Mouse (Mus musculus) gastrocnemius, adult 8-10 months (tissue): Measurements from ENCODE around the gene Myt1l. TPM values are rescaled to one million over a fixed set of nuclear protein-coding genes. Genes with fewer than 3 reads are reported as not detected.

Experiments used
- DNase-seq, 2 experiments: peaks; one replicate each; pipeline ENCODE4 v3.0.0; 2022; ENCODE audit warnings: low spot score in 2 of 2
- total RNA-seq, 4 experiments: library from RNA; stranded (reverse); gene quantifications; 2 replicates each; pipeline ENCODE4 v1.2.4; 2022

Myt1l gene
- under 1 TPM in 1 of 4 experiments, not detected in 3; 0.35 TPM for total RNA-seq

DNA sequence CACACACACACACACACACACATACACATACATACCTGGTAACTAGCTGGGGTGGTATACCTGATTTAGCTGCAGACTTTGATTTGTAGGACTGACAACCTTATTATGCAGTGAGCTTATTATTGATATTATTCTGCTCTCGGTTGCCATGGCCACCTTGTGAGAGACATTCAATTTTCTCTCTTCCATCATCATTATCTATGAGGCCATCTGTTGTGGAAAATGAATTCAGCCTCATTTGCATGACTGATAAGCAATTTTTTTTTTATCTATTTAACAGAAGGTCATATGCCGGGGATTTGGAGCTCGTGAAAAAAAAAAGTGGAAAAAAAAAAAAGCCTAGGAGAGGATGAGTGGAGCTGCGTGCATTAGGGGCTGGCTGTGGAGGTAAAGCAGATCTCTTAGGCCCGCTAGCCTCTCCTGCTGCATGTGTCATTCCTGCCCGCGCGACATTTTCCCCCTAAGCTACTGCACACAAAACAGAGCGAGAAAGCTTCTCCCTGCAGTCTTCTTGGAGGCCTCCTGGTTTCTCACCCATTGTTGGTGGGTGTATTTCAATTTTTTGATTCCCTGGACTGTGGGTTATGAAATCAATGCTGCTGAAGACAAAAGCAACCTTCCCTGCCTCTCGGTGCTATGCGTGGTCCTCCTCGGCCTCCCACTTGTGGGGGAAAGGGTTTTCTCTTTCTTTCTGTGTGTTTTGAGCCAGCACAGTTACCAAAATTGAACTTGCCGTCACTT lies at the start of gene Myt1l:
Gene Myt1l, plus strand, starts transcription at position 354 of the 741 bp plus-strand sequence.
- no peak for DNase-seq

DNA sequence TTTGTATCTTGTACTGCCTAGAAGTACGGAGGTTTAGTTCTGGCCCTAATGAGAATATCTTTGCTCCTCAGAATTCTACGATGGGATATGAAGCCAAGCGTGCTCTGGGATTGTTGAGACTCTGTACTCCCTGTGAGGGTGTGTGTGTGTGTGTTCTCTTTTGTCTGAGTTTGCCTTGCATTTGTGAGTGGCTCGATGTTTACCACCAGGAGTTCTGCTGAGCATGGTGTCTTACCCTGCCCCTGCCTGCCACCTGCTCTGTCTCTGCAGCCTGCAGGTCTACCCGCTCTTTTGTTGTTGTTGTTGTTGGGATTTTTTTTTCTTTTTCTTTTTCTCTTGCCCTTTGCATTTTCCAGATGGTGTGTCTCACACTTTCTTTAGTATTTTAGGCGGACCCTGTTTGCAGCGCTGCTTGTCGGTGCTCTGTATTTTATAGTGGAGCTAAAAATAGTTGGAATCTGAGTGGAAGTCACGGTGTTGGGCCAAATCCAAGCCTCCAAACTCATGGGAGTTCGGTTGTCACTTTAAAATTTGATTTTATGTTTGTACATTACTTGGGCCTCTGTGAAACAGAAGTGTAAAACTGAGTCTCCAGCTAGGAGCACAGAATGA lies 41.7 kb upstream of the Myt1l start:
- no peak for DNase-seq

DNA sequence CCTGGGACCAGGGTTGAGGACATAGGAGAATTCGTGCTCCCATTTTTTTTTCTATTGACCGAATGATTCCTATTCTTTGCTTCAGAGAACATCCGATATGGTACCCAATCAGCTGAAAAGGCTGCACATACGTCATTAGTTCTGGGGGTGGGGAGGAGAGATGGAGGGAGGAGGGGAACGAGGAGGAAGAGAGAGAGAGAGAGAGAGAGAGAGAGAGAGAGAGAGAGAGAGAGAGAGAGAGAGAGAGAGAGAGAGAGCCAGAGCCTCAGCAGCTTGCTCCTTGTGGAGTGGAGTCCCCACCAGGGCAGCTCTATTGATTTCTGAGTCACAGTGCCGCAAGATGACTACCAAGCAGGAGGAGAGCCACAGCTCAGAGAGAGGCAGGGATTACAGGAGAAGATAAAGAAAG lies 1.9 kb upstream of the Myt1l start:
- DNase-seq, result no peak

DNA sequence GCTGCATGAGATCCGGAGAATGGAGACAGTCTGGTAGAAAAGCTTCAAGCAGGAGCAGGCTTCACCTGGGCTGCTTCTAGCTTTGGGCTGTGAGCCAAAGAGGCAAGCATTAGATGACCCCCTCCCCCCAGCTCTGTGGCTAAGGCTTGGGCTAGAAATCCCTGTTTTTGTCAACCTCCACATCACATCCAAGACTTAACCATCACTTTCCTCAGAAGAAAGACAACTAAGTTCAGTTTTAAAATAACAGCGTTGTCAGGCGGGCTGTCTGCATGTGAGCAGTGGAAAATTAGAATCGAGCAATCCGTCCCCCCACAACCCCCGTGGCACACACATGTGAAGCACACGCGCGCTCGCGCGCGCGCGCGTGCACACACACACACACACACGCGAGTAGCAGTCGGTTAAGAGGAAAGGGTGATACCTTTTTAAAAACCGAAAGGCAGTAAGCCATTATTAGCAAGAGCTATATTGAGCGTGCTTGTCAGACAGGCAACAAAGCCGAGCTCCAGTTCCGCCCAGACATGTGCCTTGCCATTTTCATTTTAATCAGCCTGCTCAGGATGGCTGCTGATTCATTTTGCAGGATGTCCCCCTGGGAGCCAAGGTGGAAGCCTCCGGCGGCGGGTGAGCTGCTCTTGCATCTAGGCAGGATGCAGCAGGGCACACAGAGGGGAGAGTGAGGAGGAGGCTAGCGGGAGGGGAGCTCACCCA lies 979 bp upstream of the Myt1l start:
- no peak for DNase-seq

DNA sequence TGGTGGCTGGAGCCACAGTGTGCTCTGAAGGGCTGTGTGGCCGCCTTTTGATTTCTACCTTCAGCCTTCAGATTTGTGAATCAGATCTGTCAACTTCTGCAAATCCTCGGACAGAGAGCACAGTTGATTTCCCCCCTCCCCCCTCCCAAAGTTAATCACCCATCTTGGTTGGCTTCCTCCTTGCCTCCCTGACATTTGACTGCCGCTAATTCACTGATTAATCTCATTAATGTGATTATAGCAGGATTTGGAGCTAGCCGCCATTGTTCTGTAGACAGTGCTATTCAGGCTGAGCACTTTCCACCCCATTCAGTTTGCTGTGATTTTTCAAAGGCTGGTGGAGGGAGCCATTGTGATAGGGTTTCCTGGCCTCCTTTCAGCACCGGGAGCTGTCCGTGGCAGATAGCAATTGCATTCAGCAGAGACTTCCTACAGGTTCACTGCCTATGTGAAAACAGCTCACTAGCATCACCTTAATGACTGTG lies 2.1 kb downstream of the Myt1l start:
- DNase-seq, result no peak

DNA sequence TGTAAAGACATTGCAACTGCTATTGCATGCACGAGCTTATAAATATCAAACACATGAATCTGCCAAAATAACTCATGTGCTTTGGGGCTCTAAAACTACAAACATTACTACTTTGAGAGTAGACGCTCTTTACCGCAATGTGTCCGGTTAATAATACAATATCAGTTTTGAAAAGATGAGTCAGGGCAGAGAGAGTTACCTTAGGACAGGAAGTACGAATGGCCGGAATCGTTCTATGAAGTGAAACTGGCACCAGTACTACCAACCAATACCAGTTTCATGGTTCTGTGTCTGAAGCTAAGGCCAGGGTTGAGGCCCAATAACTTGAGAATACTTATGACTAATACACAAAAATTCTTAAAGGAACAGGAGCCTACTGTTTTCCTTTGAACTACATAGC lies 2.6 kb downstream of the Myt1l start:
- no peak for DNase-seq

DNA sequence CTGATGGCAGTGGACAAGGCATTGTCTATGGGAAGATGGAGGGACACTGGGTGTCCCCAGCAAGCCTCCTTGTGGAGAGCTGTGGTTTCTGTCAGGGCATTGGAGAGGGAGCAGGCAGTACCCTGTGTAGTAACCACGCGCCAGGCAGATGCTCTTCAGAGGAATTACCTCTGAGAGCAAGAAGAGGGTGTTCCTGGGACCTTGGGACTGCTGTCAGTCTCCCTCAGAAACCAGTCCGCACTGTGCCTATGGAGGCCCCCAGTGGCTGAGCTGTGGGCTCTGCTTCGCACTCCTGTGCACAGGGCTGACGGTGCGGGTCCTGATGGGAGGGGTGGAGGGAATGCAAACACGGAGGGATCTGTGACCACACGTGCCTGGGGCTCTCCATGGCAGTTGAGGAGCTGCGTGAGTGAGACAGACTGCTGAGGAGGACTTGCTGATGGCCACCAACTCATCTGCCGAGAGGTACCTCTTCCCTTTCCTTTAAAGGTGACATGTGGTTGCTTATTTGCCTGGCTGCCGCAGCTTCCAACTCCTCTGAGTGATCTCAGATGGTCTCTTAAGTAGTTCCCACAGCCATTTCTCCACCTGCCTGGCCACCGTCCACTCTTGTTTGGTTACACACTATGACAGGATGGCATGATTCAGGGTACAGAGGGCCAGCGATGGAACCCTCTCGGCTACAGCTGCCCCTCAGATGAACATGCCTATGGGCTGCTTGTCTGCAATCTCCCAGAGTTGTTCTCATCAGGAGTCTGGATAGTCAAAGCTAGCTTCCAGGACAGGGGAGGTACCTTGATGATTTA lies 5.1 kb downstream of the Myt1l start:
- no peak for DNase-seq

DNA sequence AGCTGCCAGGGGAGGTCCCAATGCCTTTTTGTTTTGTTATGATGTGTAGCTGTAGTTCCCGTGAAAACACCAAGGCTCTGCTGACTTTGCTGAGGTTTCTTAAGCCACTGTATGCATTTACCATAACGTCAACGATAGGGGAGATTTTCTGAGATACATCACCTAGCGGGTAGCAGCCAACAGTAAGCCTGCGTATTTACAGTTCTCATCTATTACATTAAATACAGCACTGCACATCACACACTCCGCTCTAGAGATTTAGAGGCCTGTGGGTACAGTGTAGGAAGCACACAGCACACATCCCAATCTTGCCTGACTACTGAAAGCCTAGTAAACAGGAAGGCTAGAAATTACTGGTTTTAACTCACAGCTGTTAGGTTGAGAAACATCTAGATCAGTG lies 6.1 kb downstream of the Myt1l start:
- DNase-seq, result no peak

DNA sequence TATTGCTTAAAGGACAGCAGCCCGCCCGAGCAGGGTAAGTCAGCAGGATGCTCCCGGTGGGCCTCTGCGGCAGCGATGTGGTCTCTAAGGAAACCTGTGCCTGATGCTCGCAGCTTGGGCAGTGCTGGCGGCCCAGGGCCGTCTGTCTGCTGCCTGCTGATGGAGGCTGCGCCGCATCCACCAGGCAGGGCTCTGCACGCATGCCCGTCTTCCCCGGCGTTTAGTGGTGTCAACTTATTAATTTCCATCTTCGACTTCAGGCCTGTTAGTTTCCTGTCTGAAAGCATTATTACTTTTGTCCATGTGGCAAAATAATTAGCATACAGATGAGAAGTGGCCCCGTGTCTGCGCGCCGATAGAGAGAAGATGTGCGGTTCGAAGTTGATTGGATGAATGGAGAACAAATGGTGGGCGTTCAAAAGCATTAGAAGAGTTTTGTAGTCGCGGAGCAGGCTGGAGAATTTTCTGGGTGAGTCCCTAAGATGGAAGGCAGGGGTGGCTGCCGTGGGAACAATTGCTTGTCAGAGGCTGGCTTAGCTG lies 6.6 kb downstream of the Myt1l start:
- DNase-seq, result no peak

DNA sequence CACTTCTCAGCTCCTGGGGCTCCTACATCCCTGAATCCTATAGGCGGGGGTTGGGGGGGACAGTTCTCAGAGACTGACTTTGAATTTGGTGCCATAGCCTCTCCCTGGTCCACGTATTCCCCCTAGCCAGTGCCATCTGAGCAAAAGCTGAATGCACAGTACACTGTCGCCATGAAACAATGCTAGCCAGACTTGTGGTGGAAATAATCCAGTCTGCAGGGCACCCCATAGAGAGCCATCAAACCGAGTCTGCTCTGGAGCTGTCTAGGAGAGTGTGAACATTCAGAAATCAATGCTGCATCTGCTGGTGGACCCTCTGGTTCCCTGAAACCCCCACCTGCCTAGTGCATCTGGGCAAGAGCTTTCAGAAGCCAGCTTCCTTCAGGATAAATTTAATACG lies 9.7 kb downstream of the Myt1l start:
- DNase-seq, result no peak

DNA sequence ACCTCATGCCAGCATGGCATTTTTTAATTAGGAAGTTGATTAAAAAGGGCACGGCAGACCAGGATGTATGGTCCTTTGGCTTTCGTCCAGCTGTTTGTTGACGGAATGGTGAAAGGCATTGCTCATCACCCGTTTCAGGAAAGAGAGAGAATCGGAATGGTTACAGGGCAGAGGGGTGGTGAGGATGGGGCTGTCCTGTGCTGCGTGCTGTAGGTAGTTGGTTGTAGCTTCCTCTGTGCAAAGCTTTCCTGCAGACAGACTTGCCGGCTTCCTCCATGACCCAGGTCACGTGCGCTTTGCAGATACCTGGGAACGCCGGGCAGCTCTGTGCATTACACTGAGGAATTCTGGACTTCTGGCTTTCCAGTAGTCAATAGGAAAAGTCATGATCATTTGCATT lies 10.3 kb downstream of the Myt1l start:
- no peak for DNase-seq

DNA sequence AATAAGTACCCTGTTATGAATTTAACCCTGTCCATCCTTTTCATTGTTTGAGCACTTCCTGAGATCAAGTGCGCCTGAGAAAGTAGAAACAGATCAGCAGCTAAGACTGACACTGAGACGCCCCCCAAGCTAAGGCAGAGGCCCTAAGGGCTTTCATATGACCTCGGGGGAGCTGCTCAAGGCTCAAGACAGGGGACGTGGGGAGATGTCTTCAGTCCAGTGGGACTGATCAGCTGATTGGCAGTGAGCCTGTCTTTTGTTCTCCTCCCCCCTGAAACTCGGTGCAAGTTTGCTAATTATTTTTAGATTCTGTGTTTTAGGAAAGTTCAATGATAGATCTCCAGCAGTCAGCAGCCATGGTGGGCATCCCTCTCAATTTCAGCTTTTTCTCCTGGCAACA lies 10.9 kb downstream of the Myt1l start:
- DNase-seq, result no peak

DNA sequence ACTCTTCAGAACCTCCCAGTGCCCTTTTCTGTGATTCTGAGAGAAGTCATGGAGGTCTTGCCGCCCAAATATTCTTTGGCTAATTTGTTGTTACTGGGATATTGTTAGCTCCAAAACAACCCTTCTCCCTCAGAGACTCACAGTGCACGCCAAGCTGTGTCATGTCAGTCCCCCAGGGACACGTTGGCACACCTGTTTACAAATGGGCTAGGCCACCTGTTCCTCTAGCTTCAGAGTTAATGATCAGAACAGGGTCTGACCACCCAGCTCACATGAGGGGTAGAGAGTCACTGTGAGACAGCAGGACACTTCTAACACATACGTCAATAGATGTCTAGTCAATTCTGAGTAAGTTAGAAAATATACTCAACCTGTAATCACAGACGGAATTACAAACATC lies 12.6 kb downstream of the Myt1l start:
- DNase-seq, result no peak

DNA sequence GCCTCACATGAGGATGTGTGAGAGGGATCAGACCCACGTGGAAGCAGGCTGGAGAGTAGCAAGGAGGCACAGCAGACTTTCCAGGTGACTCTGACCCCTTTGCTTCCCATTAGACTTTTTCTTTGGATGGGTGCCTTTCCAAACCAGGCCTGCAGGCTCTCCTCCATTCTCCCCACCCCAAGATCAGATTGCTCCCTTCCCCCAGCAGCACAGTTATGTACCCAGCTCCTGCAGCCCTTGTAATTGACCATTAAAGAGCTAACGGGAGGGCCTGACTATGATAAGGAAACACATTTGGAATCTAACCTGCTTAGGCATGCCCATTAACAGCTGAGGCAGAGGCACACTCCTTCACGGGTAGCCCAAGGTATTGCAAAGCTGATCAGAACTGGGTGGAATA lies 17.9 kb downstream of the Myt1l start:
- no peak for DNase-seq

DNA sequence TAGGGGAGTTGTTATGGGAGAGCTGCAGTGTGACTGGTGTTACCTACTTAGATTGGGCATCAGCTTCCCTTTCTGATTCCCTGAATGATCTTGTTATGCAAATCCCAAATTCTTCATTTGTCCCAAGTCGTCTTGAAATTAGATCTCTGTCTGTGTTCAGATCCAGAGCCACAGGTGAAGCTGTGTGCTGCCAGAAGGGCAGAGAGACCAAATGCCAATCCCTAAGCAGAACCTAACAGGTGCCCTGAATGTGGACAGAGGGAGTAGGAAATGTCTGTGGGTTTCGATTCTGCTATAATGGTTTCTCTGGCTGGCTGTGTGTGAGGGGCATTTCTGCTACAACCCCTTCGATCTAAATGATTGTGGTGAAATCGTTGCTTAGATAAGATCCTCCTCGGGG lies 18.9 kb downstream of the Myt1l start:
- no peak for DNase-seq

DNA sequence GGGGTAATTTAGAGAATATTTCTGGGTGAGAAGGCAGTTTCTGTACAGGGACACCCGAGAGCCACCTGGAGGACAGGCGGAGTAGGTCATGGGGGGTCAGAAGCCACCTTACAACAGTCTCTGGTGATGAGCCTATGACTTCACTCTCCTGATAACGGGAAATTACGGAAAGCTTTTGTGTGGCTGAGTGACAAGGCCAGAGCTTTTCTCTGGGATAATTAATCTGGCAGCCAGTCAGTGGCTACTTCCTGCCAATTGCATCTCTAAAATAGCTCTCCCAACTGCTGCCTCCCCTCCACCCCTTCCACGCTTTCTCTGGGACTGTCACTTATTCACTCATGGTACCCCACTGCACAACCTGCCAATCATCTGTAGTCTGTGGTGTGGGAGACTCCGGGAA lies 19.6 kb downstream of the Myt1l start:
- no peak for DNase-seq

DNA sequence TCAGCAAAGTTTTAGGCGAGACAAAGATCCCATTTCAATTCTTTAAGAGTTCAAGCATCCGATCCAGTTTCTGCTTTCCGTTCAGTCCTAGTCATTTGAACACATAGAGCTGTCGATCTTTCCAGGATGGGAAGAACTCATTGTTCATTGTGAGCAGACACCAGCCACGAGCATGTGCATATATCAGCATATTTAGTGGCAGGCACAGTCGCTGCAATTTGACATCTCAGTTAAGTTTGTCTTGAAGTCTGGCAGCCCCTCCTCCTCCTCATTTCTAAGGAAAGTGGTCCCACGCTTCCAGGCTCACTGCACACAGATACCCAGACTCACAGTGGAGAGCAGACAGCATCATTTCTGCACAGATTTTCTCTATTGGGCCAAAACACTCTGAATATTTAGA lies 25.0 kb downstream of the Myt1l start:
- no peak for DNase-seq

DNA sequence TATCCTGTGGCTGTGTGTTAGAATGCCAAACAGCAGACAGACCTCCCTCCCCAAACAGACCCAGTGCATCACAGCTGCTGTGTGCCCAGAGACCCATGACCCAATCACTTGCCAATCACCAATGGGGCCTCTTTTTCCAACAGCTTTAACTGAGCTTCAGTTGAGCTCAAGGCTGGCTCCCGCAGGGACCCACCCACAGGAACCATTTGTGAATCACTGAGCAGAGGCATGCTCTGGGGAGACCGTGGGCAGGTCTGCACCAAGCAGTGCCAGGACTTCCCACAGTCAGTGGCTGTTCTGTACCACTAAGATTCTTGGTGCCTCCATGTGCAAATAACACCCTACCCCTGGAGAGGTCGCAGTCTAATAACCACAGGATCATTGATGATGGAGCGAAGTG lies 27.5 kb downstream of the Myt1l start:
- DNase-seq, result no peak

DNA sequence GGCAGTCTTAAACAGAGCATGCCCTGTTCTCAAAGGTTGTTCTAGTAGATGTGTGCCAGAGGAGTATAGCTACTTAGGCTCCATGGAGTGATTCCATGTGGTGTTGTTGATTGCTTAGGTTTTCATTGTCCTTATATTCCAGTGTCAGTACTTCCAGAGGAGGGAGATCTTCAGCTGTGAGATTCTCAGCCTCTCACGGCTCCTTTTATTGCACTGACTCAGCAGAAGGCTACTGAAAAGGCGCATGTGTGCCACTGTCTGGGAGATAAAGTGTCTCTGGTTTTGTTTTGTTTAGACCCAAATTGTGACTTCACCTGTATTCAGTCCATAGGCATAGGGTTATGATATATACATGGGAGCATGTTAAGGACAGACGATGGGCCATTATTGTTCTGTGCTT lies 28.2 kb downstream of the Myt1l start:
- no peak for DNase-seq

DNA sequence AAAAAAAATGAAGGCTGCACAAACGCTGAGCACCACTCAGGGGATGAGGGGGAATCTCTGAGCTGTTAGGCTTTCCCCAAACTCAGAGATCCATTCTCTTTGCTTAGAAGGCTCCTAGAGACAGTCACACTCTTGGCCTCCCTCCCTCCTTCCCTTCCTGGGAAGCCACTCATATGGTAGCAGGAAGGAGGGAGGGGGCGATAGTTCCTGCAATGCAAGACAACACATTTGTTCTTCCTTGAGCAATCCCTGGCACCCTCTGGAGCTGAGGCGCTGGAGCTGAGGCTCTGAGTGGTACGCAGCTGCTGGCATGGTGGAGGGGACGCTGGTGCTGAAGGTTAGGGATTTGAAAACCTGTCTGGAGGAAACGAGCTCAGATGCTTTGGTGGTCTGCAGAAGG lies 28.7 kb downstream of the Myt1l start:
- DNase-seq, result no peak

DNA sequence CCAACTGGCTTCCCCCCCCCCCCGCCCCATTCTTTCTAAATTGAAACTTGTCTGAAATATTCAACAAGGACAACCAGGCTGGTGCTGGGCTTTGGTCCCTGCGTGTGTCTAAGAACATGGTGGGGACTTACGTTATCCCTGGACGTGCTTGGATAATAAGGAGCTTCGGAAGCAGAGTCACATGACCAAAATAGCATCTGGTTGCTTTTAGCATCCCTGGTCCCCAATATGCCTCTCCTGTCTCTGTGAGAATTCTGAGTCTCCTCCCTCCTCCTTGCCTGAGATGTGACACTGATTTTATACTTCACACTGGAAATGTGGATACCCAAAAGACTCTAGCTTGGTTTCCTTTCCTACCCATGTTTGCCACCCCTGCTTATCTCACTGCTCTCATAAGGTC lies 31.6 kb downstream of the Myt1l start:
- no peak for DNase-seq

DNA sequence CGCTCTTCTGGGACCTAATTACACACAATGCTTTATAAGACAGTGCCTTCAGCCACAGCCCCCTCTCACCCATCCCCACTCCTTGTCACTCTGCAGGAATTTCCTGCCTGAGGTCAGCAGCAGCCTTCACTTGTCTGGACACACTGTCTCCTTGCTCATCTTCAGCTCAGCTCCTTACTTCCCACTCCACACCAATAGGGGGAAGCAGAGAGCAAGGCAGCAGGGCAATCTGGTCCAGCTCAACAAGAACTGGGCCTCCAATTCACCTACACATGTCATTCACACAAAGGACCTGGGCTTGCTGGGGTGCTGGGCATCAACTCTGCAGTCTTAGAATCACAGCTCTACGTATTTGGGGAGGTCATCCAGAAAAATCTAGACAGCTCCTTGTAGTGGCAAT lies 33.0 kb downstream of the Myt1l start:
- no peak for DNase-seq
